Mouse (Mus musculus) erythroblast, embryonic 14.5 days (primary cell): Measurements from ENCODE around the gene Nts.

Experiments
- GATA1 ChIP-seq: IDR thresholded peaks from 2 replicates; pipeline ENCODE4 v1.6.1; 2012; ENCODE audit warnings: low read length, inconsistent platforms, mixed read lengths
- TAL1 ChIP-seq: IDR thresholded peaks from 3 replicates; pipeline ENCODE4 v1.6.1; 2012; ENCODE audit warnings: low read length, inconsistent platforms, mixed read lengths

DNA sequence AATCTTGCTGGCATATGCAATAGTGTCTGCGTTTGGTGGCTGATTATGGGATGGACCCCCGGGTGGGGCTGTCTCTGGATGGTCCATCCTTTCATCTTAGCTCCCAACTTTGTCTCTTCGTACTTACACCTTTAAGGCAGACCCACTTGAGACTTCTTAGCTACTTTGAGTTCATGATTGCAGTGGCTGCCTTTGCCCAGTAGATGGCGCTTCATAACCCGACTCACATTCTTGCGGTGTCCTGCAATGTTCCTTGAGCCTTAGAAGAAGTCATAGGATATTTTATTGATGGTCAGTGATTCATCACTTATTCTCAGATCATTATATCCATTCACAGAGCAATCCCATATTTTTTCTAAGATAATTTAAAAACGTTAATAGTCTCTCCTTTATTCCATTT lies 38.5 kb downstream of the Nts start:
- TF ChIP-seq GATA1 (no peak), TAL1 (no peak)
